Mouse (Mus musculus) embryo, embryonic 9.5 days (tissue): ENCODE data around the gene Olfr94.
"Not testable (repeated sequence)": the region's sequence is repeated elsewhere in the genome, so short reads cannot be mapped to it uniquely, and the experiment has no call there.

ENCODE experiments used
- DNase-seq: peaks from one replicate; pipeline ENCODE4 v3.0.0-alpha.2; 2017; ENCODE audit errors: extremely low spot score

The Olfr94 gene

GRCm38 (mm10) chr17:37200894-37201293 lies at the start of gene Olfr94:
TSS of gene Olfr94 (minus strand) at chr17:37200994.
- no peak for DNase-seq

DNA sequence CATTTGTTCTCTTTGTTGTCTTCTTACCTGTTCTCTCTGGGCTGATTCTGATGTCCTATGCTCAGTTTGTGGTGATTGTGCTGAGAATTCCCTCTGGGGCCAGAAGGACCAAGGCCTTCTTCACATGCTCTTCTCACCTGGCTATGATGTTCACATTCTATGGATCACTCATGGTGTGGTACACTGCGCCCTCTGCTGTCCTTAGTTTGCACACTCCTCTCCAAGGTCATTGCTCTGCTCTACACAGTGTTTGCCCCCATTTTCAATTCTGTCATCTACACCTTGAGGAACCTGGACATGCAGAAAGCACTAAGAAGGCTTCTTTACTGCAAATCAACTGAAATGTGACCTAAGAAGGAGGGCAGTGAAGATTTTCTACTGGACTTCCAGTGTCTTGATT lies 49.8 kb upstream of the Olfr94 start:
- no peak for DNase-seq

- no peak for DNase-seq
These were observed 48.7 kb upstream of the Olfr94 start for GRCm38 (mm10) chr17:37249460-37249859.

GRCm38 (mm10) chr17:37246715-37247114 lies 45.9 kb upstream of the Olfr94 start:
- peak; percentile 10 for DNase-seq

DNA sequence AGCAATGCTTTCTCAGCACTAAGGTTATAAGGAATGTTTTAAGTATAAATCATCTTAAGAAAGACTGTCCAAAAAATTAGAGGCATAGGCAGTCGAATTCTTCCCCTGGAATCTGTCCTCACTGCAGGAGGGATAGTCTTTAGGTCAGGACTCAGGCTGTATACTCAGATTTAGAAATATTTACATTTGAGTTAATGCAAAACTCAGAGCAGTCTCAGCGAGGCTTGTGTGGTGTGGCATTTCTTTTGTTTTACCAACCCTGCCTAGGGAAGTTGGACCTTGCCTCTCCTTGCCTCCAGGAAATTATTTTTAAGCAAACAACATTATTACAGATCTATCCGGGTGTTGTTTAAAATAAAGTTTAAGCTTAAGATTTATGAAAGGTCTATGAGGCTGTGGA lies 41.4 kb upstream of the Olfr94 start:
- DNase-seq: no peak

- not testable (repeated sequence) for DNase-seq
These were observed 36.4 kb upstream of the Olfr94 start, which contains the start of gene Olfr97 for GRCm38 (mm10) chr17:37237230-37237629. TSS of gene Olfr97 (minus strand) at chr17:37237330.

DNA sequence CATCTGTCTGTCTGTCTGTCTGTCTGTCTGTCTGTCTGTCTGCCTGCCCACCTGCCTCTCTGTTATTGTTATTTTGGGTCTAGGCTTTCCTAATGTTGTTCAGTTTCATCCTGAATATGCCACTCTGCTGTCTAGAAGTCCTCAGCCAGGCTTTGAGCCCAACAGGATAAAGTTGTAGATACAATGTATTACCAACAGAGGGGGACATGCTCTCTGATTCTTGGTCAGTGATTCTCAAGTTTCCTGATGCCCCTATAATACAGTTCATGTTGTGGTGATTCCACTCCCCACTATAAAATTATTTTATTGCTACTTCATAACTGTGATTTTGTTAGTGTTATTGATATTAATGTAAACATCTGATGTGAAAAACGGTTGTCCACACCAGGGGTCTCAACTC lies 21.1 kb upstream of the Olfr94 start:
- no peak for DNase-seq

DNA sequence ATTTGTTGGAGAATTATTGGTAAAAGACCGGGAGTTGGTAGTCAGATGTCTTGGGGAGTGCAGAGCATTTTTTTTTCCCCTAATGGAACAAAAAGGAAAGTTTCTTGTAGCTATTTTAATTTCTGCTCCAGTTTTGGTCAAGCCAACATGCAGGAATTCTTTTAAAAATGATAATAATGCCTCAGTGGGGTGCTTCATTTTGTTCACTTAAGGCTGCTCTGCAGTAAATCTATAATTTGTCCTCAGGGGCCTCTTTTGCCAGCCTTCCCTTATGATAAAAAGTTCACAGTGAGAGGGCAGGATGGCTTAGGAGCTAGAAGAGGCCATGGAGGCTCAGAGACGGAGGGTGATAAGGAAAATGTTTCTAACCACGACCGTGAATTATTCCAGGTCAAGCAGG lies 19.1 kb upstream of the Olfr94 start, which contains the start of gene Olfr96:
Olfr96 (plus strand) TSS at position 301 of the 400 bp plus-strand sequence.
- DNase-seq: no peak

- no peak for DNase-seq
These were observed 17.7 kb upstream of the Olfr94 start for GRCm38 (mm10) chr17:37218486-37218885.

GRCm38 (mm10) chr17:37213018-37213417 lies 12.2 kb upstream of the Olfr94 start, which contains the start of gene Olfr95:
TSS of gene Olfr95 (minus strand) at chr17:37213118.
- DNase-seq: no peak

DNA sequence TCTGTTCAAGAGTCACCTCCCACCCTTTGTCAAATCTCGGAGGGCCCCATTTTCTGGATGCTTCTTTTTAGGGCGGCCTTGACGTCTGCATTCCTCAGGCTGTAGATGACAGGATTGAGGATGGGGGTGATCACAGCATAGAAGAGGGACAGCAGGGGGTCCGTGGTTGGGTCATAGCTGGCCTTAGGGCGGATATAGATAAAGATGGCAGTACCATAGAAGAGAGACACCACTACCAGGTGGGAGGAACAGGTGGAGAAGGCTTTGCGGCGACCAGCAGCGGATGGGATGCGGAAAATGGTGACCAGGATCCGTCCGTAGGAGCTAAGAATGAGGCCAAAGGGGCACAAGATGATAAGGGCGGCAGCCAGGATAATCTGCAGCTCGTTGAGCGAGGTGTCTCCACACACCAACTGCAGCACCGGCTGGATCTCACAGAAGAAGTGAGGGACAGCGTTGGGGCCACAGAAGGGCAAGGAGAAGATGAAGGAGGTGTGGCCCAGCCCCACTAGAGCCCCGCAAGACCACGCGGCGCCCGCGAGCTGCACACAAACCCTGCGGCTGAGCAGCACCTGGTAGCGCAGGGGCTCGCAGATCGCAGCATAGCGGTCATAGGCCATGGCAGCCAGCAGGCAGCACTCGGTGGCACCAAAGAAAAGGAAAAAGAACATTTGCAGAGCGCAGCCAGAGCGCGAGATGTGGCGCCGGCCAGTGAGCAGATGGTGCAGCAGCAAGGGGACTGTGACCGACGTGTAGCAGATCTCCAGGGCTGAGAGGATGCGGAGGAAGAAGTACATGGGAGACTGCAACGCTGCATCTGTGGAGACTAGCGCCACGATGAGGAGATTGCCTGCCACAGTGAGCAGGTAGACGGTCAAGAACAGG lies 10.3 kb upstream of the Olfr94 start:
- peak; percentile 23 for DNase-seq

DNA sequence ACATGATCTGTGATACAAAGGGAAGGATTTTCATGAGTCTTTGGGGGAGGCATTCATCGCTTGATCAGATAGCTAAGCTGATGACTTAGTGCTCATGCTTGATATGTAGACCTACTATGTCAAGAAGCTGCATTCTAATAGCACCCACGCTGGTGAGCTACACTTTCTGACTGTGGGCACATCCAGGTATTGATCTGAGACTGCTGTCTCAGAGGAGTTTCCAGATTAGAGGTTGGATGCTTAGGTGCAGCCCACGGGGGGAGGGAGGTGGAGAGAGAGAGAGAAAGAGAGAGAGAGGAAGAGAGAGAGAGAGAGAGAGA lies 3.1 kb upstream of the Olfr94 start:
- DNase-seq: no peak

DNA sequence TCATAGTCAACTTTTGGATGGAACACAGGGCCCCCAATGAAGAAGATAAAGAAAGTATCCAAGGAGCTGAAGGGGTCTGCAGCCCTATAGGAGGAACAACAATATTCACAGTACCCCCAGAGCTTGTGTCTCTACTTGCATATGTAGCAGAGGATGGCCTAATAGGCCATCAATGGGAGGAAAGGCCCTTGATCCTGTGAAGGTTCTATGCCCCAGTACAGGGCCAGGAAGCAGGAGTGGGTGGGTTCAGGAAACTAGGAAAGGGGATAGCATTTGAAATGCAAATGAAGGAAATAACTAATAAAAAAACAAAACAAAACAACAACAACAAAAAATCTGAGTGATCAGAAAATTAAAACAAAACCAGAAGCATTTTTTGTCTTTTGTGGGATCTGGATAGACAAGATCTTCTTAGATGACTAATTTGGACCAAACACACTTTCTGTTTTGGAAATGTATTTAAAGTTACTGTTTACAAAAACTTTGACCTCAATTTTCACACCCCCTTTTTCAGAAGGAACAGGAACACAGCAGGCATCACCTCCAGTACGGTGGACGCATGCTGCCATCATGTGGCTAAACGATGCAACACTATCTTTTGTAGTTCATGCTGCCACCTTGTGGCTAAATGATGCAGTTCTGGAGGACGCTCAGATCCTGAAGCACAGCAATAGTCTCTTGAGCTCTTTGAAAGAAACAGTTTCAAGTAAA lies 2.6 kb upstream of the Olfr94 start:
- peak; percentile 76 for DNase-seq

- peak; percentile 76 for DNase-seq
These were observed 3.7 kb downstream of the Olfr94 start for GRCm38 (mm10) chr17:37196845-37197724.

DNA sequence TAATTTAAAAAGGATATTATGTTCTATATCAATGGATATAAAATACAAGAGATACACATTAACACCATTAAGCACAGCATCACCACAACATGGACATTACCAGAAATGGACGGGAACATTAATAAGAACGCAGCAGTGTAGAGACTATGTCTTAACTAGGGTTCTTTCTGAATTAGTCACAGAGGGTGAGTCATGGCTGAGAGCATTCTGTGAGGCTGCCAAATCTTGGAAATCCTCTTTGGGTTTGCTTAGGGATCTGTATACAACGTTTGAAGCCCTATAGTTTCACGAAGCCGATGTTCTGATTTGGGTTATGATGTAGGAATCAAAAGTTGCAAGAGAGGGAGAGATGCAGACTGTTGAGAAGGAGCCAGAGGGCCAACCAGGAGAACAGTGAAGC lies 6.0 kb downstream of the Olfr94 start:
- no peak for DNase-seq

GRCm38 (mm10) chr17:37193656-37194055 lies 7.1 kb downstream of the Olfr94 start, which contains the start of gene Ubd:
TSS of gene Ubd (plus strand) at chr17:37193892.
- no peak for DNase-seq

- DNase-seq: no peak
These were observed 7.8 kb downstream of the Olfr94 start for GRCm38 (mm10) chr17:37193032-37193431.

DNA sequence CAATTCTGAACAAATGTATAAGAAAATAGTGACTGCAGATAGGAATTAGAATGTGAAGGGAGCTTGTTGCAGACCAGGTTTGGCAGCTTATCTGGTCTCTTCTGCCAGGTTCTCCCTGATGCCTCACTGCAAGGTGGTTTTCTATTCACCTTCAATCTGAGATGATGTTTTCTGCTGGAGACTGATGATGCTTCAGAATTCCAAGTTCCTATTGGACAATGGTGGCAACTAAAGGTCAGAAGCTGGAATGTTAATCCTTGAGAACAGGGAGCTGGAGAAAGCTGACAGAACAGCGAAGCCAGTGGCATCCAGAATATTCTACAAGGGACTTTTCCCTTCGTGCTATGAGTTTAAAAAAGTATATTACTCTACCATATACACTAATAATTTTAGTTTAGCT lies 10.1 kb downstream of the Olfr94 start:
- DNase-seq: peak; percentile 18

- DNase-seq: no peak
These were observed 15.3 kb downstream of the Olfr94 start for GRCm38 (mm10) chr17:37185474-37185873.

DNA sequence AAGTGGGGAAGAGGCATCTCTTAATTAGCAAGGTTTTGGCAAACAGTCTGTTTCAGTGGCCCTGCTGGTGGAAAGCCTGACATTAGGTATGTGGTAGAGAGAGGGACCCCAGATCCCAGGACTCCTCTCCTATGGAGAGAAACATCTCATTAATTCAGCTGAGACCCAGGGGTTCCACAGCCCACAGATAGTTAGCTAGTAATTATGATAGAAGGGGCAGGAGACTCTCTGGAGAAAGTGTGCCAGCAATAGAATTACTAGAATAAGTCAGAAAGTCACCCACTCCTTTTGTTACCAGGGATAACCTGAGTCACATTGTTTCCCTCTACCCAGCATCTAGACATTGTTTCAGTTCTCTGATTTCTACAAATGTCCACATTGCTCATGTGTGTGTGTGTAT lies 39.4 kb downstream of the Olfr94 start, which contains the start of gene Olfr93:
Olfr93 (minus strand) TSS at position 101 of the 400 bp plus-strand sequence.
- no peak for DNase-seq
